8 mouse cellular contexts compared by ENCODE assay signal in genomic region chr12:105962103-105963011, GRCm38 (mm10). TPM values are rescaled to one million over a fixed set of nuclear protein-coding genes. Genes with fewer than 3 reads are reported as not detected.
DNase-seq lines count a peak whose midpoint lies in the region; ATAC-seq lines count a peak whose summit lies in the region.

No protein-coding gene starts in this region.

- peaks cover 10% of the 10 kb centered on the region; the same call in 1 of the 2 replicates for H3K27me3 ChIP-seq in intestine, embryonic 16.5 days (replicated peaks; ENCODE audit: control insufficient read depth, insufficient read depth, low read length)

- H3K4me1 ChIP-seq in intestine, embryonic 16.5 days (ENCODE audit: control insufficient read depth, insufficient read depth, low read length) = peaks cover 8% of the 10 kb centered on the region

- ATAC-seq in intestine, embryonic 16.5 days = peak; percentile 98

- peak overlapping the region; percentile 72 for H3K9ac ChIP-seq in intestine, embryonic 16.5 days (ENCODE audit: low read depth, low read length)

- intact Hi-C loops in left cerebral cortex, postnatal 25 days (cut with DNase I) = loop anchor here (1.0 to 5.0 kb wide), 3 partner anchors 95 to 124 kb away; no protein-coding TSS in a partner anchor

- H3K4me2 ChIP-seq in intestine, embryonic 16.5 days (ENCODE audit: low read depth, low read length) = peak overlapping the region; percentile 100

- peak overlapping the region; percentile 70 for H3K4me3 ChIP-seq in intestine, embryonic 16.5 days (ENCODE audit: low read length)

- peak; percentile 96 for DNase-seq in adrenal gland, postnatal 10 days
- DNase-seq in embryo, embryonic 9.5 days (ENCODE audit: extremely low spot score) = peak; percentile 91
- peak; percentile 79 to 89 for DNase-seq in gastrocnemius, postnatal 4 days (ENCODE audit: low spot score in 2 of 2)
- peak; percentile 90 to 92 for DNase-seq in left cerebral cortex, postnatal 25 days (ENCODE audit: low spot score in 2 of 2)
- peak; percentile 93 for DNase-seq in mesoderm, embryonic 11.5 days (ENCODE audit: low read depth, low spot score)
- peak; percentile 89 for DNase-seq in right cerebral cortex, postnatal 25 days
- DNase-seq in urinary bladder, postnatal 4 days (ENCODE audit: low spot score in 2 of 2) = peak; percentile 82 to 89

- no peaks in the 10 kb centered on the region for H3K36me3 ChIP-seq in intestine, embryonic 16.5 days (ENCODE audit: control insufficient read depth, insufficient read depth, low read length)

- H3K9me3 ChIP-seq in intestine, embryonic 16.5 days (ENCODE audit: control insufficient read depth, low read length) = no peaks in the 10 kb centered on the region

- WGBS in intestine, embryonic 16.5 days = 1% methylated on average over 36 of the region's 37 CpGs

- no peak overlapping the region for H3K27ac ChIP-seq in intestine, embryonic 16.5 days (ENCODE audit: low read length)

RNA-seq across cellular contexts. Expression of gene Vrk1, which starts 47.7 kb away (rescaled TPM):
- total RNA-seq in adrenal gland, postnatal 10 days (2021) = 10 to 100 TPM; 23.3 to 25.1 TPM
- total RNA-seq in gastrocnemius, postnatal 4 days (2021) = 10 to 100 TPM; 15.1 to 16.7 TPM
- 52.7 and 61.2 TPM in 2 replicates for polyA plus RNA-seq in intestine, embryonic 16.5 days (2015; fragmentation: Nextera tagmentation; extraction: Ambion mirVana)
- total RNA-seq in left cerebral cortex, postnatal 25 days (2021) = 10 to 100 TPM; 12.6 to 17.7 TPM
